Mouse (Mus musculus): ENCODE measurements around the gene Sufu.
A peak's percentile ranks its signal among the peaks of the same experiment; 100 is the strongest.

The Sufu gene

DNA sequence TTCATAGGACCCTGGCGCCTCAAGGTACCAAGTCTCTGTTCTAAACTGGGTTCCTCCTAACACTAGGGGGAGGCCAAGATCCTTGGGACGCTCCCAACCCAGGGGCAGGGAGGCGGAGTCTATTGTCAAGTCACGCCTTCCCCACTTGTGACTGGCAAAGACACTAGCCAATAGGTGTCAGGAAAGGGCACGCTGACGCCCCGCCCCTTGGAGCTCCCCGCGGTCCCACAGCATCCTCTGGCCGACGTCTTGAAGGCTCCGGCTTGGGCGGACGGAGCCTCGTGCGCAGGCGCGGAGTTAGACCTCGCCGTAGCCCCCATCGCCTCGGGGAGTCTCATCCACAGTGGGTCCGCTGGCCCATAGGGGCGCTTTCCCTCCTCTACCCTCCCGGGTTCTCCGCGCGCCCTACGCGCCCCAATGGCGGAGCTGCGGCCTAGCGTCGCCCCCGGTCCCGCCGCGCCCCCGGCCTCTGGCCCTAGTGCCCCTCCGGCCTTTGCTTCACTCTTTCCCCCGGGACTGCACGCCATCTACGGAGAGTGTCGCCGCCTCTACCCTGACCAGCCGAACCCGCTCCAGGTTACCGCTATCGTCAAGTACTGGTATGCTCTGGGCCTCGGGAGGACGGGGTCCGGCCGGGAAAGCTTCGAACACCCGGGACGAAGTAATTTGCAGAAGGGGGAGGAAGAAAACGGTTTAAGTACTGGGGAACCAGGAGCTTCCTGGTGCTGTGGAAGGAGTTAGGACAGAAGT is at the start of gene Sufu:
TSS of gene Sufu (plus strand) at position 211 of the 750 bp plus-strand sequence.
- peak; percentile 96 to 97 for DNase-seq

GRCm38 (mm10) chr19:46347146-46347545 is 49.5 kb upstream of the Sufu start:
- DNase-seq = no peak

DNA sequence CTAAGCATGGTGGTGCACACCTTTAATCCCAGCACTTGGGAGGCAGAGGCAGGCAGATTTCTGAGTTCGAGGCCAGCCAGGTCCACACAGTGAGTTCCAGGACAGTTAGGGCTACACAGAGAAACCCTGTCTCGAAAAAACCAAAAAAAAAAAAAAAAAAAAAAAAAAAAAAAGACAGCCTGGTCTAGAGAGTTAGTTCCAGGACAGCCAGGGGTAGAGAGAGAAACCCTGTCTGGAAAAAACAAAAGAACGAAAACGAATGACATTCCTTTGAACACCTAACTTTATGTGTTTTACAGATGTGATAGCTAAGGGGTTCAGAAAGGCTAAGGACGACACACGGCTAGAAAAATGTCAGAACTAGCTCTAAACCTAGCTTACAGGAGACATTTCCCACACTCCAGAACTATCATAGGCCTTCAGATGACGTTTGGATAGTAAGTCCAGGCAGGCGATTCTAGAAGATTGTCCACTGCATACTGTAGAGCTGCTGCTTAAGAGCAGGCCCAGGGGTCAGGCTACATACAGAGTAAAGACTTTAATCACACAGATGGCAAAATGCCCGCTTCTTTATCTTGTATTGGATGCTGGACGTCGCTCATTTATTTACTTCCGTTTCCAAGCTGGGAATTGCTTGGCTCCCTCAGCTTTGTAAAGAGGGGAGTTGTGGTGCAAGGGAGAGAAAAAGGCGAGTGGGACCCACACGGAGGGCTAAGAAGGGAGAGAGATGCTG is 48.6 kb upstream of the Sufu start:
- no peak for DNase-seq

- DNase-seq = peak; percentile 43 to 54
These were observed 47.8 kb upstream of the Sufu start for GRCm38 (mm10) chr19:46348761-46349458.

DNA sequence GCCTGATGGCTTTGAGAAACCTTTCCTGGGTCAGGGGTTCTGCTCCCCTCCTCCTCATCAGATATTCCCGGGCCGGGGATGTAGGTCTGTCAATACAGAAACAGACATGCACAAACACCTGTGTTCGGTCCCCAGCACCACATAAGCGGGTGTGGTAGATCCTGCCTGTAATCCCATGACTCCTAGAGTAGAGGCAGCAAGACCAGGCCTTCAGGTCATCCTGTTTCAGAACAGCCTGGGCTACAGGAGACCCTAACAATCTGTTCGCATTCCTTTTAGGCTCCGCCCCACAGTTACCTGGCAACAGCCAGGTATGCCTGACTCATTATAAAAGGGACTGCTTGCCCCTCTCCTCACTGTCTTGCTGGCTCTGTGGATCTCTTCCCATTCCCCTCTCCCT is 47.1 kb upstream of the Sufu start:
- no peak for DNase-seq

DNA sequence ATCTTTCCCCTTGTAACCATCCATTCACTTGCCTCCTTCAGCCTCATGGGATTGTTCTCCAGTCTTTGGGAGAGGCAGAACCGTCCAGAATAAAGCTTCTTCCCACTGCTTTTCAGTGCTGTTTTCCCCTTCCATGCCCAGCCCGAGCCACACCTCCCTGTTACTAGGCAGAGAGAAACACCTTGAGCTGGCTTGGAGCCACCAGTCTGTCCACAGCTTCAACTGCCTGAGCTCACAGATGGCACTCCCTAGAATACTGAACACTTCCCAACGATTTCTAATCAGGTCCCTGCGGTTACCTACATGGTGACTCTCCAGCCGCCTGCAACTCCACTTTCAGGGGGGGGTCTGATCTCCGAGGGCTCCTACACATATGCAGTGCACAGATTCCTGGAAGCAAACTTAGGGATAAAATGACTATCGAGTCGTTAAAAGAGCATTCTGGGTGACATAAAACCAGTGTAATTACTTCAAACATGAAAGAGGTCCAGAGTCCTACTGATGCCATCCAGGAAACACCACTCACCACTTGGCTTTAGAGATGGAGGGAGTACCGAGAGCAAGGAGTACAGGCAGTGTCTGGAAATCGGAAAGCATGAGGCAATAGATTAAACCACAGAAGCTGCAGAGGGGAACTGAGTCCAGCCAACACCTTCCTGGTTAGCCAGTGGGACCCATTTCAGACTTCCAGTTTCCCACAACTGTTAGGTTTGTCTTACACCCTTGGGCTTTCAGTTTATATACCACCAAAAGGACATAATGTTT is 46.3 kb upstream of the Sufu start, which contains the start of gene 2310034G01Rik:
TSS of gene 2310034G01Rik (minus strand) at position 135 of the 765 bp plus-strand sequence.
- DNase-seq = no peak

DNA sequence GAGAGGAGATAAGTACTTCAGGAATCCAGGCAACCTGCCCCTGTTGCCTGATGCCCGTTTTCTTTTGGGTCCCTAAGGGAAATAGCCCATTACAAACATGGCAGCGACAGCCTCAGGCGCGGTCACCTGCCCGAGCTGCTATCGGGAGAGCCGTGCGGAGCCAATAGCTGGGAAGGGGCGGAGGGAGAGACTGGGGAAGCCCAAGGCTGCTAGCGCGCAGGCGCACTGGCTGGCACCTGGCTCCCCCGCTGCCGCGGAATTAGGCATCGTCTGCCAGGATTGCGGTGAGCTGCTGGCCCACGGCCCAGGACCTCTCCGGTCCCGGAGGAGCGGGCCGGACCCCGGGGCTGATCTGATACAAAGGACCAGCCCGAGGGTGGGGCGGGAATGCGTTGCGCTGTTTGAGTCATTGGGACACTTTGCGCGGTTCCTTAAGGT is 40.0 kb upstream of the Sufu start:
- DNase-seq = peak; percentile 64 to 65

- DNase-seq = no peak
These were observed 39.1 kb upstream of the Sufu start for GRCm38 (mm10) chr19:46357344-46358280.

- no peak for DNase-seq
These were observed 38.3 kb upstream of the Sufu start for GRCm38 (mm10) chr19:46358381-46358780.

GRCm38 (mm10) chr19:46362104-46362503 is 34.6 kb upstream of the Sufu start:
- DNase-seq = no peak

- DNase-seq = no peak
These were observed 33.2 kb upstream of the Sufu start for GRCm38 (mm10) chr19:46363294-46364009.

DNA sequence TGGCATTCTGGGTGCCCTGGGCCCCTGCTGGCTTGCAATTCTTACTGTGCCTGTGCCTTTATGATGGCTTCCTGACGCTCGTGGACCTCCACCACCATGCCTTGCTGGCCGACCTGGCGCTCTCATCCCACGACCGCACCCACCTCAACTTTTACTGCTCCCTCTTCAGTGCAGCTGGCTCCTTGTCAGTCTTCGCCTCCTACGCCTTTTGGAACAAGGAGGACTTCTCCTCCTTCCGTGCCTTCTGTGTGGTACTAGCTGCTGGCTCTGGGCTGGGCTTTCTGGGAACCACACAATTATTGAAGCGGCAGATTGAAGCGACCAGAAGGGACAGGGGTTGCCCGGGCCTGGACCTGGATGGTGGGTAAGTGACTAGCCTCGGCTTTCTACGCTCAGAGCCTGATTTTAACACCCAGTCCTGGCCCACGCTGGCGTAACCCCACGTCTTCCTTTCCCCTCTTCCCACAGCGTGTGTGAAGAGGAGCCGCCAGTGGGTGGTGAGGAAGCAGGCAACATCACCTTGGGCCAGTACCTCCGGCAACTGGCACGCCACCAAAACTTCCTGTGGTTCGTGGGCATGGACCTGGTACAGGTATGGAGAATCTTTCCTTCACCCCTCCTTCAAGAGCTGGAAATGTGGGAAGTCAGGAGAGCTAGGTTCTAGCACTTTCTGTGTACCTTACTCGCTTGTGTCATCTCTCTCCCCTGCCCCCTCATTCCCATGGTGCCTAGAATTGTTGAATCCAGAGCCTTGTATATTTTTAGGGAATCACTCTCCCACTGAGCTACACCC is 28.7 kb upstream of the Sufu start:
- DNase-seq = no peak

DNA sequence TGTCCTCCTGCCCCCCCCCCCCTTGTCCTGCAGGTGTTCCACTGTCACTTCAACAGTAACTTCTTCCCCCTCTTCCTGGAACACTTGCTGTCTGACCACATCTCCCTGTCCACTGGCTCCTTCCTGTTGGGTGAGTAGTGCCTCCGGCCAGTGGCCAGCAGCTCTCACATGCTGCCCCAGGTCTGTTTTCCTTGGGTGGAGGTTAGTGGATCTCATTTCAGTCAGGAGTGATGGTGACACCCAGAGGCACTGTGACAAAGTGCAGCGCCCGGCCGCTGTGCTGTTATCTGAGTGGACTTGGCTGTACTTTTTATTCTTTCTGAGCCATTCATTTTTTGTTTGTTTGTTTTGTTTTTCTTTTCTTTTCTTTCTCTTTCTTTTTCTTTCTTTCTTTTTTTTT is 27.5 kb upstream of the Sufu start:
- peak; percentile 22 to 55 for DNase-seq

DNA sequence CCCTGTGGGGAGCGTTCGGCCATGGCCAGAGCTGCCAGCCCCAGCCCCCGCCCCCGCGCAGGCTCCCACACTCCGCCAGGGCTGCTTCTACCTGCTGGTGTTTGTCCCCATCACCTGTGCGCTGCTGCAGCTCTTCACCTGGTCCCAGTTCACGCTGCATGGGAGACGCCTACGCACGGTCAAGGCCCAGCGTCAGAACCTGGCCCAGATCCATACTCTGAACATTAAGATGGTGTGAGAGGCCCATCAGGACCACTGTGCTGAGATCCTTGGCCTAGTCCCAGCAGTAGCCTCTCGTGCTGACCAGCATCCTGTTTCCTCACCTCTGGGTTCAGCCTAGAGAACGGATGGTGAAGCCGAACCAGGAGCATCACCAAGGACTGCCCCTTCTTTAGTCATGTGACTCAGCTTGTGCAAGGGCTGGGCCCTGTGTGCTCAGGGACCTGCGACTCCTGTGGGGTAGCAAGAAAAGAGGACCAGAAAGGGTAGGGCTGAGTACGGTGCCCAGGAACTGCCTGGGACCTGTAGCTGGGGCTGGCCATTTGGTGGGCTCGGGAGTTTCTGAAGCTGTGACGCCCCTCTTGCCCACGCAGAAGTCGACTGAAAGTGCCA is 22.1 kb upstream of the Sufu start:
- no peak for DNase-seq

GRCm38 (mm10) chr19:46375489-46375888 is 21.2 kb upstream of the Sufu start:
- no peak for DNase-seq

GRCm38 (mm10) chr19:46375891-46376290 is 20.8 kb upstream of the Sufu start:
- no peak for DNase-seq

GRCm38 (mm10) chr19:46382275-46382674 is 14.4 kb upstream of the Sufu start:
- DNase-seq = no peak

- no peak for DNase-seq
These were observed 6.8 kb upstream of the Sufu start for GRCm38 (mm10) chr19:46389872-46390271.

DNA sequence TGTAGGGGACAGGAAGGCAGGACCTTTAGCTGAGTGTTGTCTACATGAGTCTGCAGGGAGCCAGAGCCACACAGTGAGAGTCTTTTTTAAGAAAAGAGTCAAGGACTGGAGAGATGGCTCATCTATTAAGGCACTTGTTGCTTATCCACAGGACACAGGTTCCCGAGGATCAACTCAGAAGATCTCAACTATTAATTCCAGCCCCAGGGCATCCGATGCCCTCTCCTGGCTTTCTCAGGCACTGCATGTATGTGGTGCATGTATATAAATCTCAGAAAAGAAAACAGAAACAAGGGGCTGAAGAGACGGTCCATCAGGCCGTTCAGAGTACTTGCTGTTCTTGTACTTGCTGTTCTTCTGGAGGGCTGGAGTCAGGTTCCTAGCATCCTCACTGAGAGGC is 4.7 kb upstream of the Sufu start:
- peak in 1 of 2 experiments; percentile 46 for DNase-seq

GRCm38 (mm10) chr19:46394712-46395108 is 2.0 kb upstream of the Sufu start:
- no peak for DNase-seq

All from spleen, adult 18-20 months (tissue).